Mouse (Mus musculus) brain, embryonic 14.5 days (tissue): Measurements from ENCODE around the gene Gm12790.
"Not testable (repeated sequence)": the region's sequence is repeated elsewhere in the genome, so short reads cannot be mapped to it uniquely, and the experiment has no call there.

Source experiments
- CTCF ChIP-seq: fragments of 200-500 bp; IDR thresholded peaks from 2 replicates; pipeline ENCODE4 v1.5.1; 2012; ENCODE audit warnings: inconsistent platforms, mild to moderate bottlenecking, moderate library complexity, borderline replicate concordance; ENCODE audit not compliant: insufficient read depth, insufficient read length; ENCODE audit errors: extremely low read depth
- POLR2A ChIP-seq: fragments of 200-500 bp; IDR thresholded peaks from 2 replicates; pipeline ENCODE4 v1.6.1; 2012; ENCODE audit warnings: mild to moderate bottlenecking, inconsistent platforms, borderline replicate concordance; ENCODE audit not compliant: poor library complexity, insufficient read depth, insufficient read length, severe bottlenecking; ENCODE audit errors: extremely low read depth

- not testable (repeated sequence) for TF ChIP-seq POLR2A, CTCF
These were observed 5.5 kb upstream of the Gm12790 start, which contains the start of gene Gm12789 for GRCm38 (mm10) chr4:101986326-101986725.
